Mouse (Mus musculus) urinary bladder, adult 2 months (tissue): ENCODE results near the gene Bcap29. TPM values are rescaled to one million over a fixed set of nuclear protein-coding genes. Genes with fewer than 3 reads are reported as not detected.
"Not testable (repeated sequence)": the region's sequence is repeated elsewhere in the genome, so short reads cannot be mapped to it uniquely, and the experiment has no call there.

Experiments used
- DNase-seq: peaks from one replicate; pipeline ENCODE4 v3.0.0; 2022; ENCODE audit warnings: low spot score
- polyA plus RNA-seq: library from polyadenylated mRNA; depleted of rRNA; stranded (reverse); fragments of >200 nt; gene quantifications from 2 replicates; pipeline ENCODE4 v1.2.3, GENCODE M21; 2012; rRNA removed

Gene Bcap29
- polyA plus RNA-seq, 1 experiment = 20.0 TPM

DNA sequence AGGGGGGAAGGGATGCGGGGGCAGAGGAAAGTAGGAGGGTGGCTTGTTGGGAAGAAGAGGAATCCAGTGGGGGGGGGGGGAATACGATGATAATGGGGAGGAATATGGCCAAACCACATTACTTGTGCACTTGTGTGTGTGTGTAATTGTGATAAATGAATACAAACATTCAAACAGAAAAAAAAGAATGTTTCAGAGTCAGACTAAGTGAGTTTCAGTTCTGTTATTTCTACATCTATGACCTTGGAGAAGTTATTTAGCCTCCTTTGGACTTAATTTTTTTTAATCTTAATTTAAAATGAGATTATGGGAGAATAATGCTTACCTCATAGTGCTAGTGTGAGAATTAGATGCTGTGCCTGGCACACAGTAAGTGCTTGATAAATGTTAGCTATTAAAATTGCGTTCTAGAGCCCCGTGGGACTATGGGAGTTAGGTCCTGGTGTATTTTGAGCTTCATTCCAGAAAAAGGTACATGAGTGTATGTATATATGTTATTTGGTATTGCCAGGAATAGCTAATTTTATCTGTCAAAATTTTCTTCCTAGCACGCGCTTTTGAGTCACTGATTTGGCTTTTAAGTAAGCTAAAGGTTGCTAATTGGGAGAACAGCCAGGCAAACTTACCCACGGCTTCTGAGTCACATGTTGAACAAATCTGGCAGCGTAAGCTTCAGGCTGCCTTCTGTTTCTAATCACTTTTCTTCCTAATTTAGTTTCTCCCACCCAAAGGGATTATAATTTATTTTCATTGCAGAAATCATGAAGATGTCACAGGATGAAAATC lies 55.6 kb downstream of the Bcap29 start:
- no peak for DNase-seq

DNA sequence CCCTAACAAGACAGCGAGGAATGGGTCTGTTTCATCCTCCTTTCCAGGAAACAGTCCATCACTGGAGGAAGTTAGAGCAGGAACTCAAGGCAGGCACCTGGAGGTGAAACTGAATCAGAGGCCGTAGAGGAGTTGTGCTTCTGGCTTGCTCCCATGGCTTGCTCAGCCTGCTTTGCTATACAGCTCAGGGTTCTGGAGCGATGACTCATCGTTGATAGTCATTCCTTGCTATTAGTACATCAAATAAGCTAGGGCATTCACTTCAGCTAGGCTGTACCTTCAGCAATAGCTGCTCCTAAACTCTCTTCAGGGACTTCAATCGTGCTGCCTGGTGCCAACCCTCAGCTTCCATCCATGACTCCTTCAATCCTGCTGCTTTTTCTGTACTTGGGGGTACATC lies 60.0 kb downstream of the Bcap29 start:
- DNase-seq = no peak

DNA sequence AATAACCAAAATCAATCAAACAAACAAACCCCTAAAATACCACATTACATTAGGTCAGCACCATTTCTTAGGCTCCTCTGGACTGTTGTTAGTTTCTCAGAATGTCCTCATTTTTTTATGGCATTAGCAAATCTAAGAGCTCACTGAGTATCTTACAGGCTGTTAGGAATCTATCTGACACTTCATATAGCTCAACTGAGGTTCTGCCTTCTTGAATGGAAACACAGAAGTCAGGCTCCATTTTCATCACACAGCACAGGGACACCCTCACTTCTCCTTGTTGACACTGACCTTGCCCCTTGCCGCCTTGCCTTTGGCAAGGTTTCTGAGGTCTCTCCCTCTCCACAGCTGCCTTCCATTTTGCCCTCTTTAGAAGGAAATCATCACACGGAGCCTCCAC lies 64.7 kb downstream of the Bcap29 start:
- DNase-seq = no peak

DNA sequence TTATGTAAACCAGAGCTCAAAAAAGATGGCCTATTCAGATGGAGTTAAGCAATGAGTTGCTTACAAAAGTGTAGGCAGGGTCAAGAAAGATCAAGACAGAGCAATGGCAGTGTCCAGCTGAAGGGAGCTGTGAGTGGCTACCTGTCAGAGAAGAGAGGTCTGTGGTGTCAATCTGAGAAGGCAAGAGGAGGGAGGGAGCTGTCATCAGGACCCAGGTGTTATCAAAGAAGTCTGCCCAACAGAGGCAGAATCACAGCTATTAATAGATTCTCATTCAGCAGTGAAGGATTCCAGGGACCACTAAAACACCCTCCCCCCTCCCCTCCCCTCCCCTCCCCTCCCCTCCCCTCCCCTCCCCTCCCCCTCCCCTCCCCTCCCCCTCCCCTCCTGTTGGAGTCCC lies 65.8 kb downstream of the Bcap29 start:
- DNase-seq = no peak

DNA sequence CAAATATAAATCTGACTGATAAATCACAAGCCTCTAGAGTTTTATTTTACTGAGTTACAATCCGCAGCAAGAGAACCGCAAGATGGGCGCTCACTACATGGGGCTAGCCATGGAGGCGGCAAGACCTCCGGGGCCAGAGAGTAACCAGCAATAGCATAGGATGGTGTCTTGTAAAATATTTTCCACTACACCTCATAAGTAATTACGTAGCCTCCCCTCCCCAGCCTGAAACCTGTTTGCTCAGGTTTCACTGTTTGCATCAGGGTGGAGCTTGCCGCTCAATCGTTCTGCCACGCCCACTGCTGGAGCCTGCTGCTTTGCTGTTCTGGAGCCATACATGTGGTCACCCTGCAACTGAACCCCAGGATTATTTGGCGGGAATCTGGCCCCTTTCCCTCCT lies 66.9 kb downstream of the Bcap29 start:
- not testable (repeated sequence) for DNase-seq

DNA sequence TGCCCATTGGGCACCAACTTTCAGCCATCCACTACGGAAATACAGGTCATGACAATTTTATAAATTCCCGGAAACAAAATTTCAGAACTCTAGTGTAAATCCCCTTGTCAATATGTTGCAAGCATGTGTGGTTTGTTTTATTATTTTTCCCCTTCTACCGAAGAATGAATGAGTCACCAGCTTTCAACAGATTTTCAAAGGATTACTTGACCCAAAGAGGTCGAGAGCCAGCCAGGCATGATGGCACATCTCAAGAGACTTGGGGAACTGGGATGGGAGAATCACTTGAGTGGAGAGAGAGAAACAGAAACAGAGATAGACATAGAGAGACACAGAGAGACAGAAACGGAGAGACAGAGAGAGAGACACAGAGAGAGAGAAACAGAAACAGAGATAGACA lies 73.7 kb downstream of the Bcap29 start:
- DNase-seq = no peak

DNA sequence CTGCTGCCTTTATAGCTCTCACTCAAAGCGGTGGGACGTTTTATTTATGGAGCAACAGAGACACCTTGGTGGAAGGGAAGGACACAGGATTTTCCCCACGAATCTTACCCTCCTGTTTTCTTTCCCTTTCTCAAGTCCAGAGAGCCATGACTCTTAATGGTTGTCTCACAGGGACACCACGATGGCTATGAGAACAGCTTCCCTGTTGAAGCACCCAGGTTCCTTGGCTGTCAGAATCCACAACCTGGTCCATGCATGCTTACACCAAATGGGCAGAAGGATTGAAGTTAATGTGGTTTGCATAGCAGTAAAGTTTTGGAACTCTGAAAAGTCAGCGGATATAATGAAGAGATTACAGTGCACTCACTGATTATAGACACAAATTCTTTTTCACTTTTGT lies 74.5 kb downstream of the Bcap29 start:
- no peak for DNase-seq

DNA sequence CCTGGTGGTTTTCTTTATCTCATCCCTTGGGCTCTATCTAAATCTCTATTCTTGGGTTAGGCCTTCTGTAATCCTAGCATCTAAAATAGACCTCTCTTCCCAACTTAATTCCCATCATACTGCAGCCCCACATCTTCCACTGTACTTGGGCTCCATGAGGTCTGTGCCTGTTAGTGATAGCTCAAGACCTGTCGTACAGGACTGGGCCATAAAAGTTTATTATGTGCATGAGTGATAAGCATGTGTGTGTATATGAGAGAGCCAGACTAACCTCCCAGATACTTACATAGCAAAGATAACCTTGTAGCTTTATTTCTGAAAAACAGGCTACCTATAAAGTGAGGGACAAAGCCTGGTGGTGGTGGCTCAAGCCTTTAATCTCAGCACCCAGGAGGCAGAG lies 80.1 kb downstream of the Bcap29 start:
- no peak for DNase-seq

DNA sequence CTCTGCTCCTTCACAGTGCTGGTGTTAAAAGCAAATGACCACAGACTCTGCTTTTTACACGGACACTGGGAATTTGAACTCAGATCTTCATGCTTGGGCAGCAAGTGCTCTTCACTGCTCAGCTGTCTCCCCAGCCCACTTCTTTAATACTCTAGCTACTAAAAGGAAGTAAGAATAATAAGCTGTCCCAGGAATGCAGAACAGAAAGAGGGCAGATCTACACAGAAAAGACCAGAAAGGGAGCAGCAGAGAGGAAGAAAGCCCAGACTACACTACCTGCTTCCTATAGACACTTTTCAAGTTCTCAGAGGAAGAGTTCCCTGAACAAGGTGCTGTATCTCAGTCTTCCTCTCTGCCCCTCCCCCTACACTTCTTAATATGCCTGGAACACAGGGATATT lies 83.2 kb downstream of the Bcap29 start:
- DNase-seq = no peak

DNA sequence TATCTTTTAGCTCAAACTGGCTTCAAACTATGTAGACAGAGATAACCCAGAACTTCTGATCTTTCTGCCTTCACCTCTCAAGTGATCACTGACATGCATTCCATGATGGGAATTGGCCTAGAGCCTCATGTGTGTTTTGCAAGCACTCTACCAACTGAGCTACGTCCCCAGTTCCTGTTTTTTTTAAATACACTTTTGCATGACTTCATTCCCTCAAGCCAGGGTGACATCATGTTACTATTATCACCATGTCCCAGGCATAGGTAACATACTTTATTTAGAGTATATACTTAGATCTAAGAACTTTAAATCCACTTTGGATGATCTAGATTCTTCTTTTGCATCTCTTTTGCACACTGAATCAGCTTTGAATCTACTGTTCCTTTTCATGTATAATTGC lies 88.4 kb downstream of the Bcap29 start:
- DNase-seq = no peak

DNA sequence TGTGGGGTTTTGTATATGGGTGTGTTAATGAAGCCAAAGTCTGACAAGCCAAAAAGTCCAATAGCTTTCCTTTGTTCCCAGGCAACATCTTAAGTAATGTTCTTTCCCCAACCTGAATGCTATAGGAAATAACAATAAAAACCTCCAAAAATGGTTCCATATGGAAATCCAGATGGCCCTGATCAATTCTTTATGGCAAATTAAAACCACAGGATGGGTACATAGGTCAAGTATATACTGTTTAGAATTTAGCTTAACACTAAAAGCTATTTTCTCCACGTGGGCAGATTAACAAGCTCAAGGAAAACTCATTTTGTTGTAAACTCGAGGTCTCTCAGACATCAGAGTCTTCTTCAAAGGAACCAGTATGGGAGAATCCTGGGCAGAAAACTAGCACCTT lies 89.2 kb downstream of the Bcap29 start:
- DNase-seq = no peak

DNA sequence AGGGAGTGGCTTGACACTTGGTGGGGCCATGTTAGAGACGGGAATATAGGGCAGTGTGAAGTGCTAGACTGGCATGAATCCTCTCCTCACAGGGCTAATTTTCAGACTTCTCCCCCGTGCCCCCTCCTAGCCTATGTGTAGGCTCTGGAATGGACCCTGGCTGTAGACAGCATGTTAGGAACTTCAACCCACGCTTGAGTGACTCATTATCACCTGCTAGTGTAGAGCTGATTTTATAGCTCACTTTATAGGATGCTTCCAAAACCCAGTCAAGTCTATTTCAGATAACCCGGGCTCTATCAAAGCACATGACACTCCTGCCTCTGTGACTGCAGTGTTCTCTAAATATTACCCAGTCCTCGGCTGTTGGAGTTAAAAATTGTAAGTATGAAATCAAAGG lies 92.9 kb downstream of the Bcap29 start:
- DNase-seq = no peak

Other genes starting within 250 kb of the Bcap29 start
- gene Slc26a3, start 243.8 kb downstream of the Bcap29 start, polyA plus RNA-seq = 0.34 and 0.80 TPM in 2 replicates
- gene Cbll1, start 135.0 kb downstream of the Bcap29 start, polyA plus RNA-seq = 6.2 and 9.9 TPM in 2 replicates
- gene Slc26a4, start 74.7 kb downstream of the Bcap29 start, polyA plus RNA-seq = 0.03 TPM in 1 of 2 replicates, not detected in the other
- gene Dus4l, start 20.2 kb upstream of the Bcap29 start, polyA plus RNA-seq = 6.9 and 7.1 TPM in 2 replicates
- 29.6 and 30.7 TPM in 2 replicates for gene Cog5, start 20.2 kb upstream of the Bcap29 start, polyA plus RNA-seq
- 0.03 and 0.07 TPM in 2 replicates for gene Gpr22, start 79.3 kb upstream of the Bcap29 start, polyA plus RNA-seq